Mouse (Mus musculus) mouse embryonic stem cell (cell line): ENCODE measurements around the gene Tulp4.

Experiments used
- in situ Hi-C, 2 experiments: fragments of 300-500 bp; cut with MboI; formaldehyde crosslinking; loops; 1 replicate in 1 of 2; 3 replicates in 1 of 2; pipeline ENCODE4 v1.14.3; 2019 to 2020; ENCODE audit warnings: low sequenced_read_pairs in 2 of 2, low pct_unique_long_range_greater_than_20kb in 1 of 2, mixed read lengths in 1 of 2; ENCODE audit not compliant: unreplicated experiment in 1 of 2

The Tulp4 gene

DNA sequence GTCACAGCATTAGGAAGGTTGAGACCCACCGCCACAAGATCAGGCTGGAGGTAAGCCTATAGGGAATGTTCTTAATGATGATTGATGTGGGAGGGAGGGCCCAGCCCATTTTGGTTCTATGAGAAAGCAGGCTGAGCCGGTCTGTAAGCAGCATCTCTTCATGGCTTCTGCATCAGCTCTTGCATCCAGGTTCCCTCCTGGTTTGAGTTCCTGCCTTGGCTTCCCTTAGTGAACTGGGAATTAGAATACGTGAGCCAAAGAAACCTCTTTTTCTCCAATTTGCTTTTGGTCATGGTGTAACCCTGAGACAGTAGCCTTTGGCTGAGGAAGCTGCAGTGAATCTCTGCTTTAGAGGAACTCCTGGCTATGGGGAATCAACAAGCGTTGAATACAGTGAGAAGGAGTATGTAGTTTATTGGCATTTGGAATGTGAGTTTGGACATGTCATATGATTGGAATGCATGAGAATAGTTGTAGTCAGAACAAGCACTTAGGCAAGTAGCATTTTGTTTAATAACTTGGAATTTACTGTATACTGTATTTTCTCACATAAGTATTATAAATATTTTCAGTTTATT is 11.0 kb downstream of the Tulp4 start:
- in situ Hi-C loops = no loop called here

DNA sequence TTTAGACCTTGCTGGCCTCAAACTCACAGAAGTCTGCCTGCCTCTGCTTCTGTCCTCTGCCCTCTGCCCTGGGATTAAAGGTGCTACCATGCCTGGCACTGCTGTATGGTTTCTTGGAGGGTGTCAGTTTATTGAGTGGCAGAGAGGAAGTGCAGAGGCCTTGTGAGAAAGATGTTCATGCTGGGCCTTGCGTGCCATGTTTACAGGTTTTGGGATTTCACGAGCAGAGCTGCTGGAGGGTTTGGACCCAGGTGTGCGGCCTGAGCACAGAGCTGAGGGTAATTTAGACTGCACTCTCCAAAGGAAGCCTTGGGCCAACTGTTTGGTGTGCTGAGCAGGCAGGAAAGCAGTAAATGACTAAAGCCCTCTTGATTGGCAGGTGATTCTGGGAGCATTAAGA is 11.7 kb downstream of the Tulp4 start:
- in situ Hi-C loops = no loop called here

DNA sequence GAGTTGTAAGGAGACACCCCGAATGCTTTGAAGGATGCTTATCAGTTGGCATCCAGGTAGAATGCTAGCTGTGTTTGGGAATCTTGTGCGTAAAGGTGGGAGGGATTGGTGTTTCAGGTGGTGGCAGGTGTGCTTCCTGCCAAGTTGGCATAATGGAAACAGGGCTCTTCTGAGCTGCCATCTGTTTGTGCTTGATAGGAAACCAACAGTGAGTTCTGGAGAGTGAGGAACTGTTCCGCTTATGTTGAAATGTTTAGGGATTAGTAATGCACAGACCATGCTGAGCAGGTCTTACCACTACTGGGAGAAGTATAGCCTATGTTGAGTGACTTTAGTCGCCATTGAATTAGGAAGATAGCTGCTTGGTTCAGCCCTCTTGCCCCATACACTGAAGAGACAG is 12.6 kb downstream of the Tulp4 start:
- in situ Hi-C loops = no loop called here

DNA sequence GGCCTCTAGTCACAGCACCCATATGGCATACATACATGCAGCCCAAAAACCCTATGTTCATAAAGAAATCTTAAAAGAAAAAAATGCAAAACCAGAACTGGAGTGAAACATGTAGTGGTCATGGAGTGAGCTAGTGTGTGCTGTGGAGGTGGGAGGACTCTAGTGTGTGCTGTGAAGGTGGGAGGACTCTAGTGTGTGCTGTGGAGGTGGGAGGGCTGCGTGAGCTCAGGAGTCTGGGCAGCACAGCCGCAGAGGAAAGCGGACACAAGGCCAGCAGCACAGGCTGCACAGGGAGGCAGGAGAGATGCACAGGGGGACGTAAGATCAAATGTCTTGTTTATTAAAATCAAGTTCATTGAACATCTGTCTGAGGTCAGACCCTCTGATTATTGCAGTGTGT is 17.5 kb downstream of the Tulp4 start:
- in situ Hi-C loops = no loop called here

DNA sequence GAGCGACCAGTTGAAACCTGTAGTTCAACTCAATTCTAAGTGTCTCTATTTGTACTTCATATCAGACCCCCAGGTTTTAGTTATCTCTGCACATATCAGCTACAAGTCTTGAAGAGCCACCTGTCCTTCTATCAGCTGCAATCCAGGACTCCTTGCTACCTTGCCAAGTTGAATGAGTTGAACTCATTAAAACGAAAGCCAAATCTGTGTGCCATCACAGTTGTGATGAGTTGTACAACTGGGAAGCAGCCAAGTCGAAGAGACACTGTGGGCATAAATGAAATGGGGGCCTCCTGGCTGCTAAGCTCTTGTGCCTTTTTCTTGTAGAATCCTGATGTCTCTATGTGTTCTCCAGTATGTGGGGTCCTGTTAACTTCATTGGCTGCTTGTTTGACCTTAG is 19.2 kb downstream of the Tulp4 start:
- in situ Hi-C loops = no loop called here

DNA sequence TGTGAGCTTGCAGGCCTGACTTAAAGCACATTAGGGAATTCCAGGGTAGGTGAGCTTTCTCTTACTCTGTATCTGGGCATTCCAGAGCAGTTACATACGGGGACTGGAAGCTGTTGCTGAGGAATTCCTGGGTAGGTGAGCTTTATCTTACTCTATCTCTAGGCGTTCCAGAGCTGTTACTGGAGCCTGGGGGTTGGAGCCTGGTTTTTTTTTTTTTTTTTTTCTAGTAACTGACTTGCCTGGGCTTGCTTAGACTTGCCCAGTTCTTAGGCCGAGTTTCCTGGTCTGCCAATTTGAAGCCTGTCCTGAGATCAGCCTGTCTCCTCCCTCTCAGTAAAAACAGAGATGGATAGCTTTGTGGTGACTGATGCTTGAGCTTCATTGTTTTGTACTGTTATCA is 21.8 kb downstream of the Tulp4 start:
- in situ Hi-C loops = no loop called here

DNA sequence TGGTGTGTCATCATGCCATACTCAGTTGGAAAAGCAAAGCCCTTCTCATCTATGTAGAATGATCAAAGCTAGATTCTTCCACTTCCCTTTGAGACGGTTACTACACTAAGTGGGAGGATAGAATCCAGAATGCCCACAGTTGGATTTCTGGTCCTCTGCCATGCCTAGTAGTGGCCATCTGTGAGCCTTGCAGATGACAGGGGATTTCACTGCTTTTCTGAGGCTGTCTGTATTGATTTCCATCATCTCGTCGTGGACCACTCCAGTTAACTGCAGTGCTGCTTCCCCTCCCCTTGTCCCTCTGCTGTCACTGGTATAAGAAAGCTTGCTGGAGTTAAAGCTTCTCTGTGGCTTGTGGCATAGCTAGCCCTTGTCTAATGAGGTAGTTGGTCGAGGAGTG is 23.1 kb downstream of the Tulp4 start:
- in situ Hi-C loops = no loop called here

DNA sequence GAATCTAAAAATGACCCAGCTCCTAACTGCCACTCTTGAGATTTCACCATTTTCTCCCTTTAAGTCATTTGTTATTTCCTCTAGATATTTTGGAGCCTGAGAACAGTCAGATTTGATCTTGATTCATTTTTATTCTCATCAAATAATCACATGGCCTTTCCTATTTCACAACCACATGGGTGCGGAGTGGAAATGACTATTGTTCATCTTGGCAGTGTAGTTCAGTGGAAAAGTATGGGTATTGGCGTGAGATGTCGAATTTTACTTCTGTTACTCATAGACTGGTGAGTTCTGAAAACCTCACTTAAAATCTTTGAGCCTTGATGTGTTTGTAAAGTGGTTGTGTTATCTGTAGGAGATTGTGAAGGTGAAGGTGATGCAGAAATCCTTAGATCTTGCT is 24.8 kb downstream of the Tulp4 start:
- in situ Hi-C loops = no loop called here

DNA sequence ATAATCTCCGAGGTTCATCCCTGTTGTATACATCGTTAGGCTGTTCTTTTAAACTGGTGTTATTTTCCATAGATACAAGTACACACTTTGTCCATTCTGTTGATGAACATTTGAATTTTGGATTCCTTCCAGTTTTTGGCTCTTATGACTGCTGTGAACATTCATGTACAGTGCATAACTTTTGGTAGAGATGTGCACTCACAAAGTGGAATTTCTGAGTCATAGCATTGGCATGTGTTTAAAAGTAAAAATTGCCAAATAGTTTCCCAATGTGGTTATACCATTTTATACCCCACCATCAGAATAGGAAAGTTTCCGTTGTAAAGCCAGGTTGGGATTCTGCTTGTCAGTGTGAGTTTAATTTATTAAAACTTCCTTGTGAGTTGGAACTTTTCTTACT is 34.6 kb downstream of the Tulp4 start:
- in situ Hi-C loops = no loop called here

DNA sequence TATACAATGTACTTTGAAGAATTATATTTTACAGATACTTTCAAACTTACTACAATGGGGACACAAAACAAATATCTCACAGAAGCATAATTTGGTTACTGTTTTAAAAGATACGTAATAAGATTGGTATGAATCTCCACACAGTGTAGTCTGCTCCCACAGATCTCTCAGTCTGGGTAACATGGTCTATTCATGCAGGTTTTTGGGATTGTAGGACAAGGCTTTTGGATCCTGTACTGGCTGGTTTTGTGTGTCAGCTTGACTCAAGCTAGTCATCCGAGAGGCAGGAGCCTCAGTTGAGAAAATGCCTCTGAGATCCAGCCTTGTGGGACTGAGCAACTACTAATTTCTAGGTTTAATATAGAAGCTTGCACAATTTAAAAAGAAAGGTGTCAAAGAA is 35.1 kb downstream of the Tulp4 start:
- in situ Hi-C loops = no loop called here

DNA sequence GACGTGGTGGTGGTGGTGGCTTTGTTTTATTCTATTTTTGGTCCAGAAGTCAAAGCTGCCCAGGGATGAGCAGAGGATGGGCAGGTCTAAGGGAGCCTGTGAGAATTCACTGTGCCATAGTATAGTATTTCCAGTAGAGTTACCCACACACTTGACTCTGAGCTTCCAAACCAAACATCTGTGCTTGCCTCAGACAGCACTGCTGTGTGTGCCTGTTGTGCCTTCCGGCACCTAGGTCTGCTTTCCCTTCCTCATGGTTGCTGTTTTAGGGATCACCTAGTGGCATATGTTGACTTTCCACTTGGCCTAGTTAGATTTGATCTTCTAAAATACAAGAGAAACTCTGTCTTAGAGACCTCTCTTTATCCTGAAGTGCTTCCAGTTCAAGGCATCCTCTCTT is 39.0 kb downstream of the Tulp4 start:
- in situ Hi-C loops = no loop called here

DNA sequence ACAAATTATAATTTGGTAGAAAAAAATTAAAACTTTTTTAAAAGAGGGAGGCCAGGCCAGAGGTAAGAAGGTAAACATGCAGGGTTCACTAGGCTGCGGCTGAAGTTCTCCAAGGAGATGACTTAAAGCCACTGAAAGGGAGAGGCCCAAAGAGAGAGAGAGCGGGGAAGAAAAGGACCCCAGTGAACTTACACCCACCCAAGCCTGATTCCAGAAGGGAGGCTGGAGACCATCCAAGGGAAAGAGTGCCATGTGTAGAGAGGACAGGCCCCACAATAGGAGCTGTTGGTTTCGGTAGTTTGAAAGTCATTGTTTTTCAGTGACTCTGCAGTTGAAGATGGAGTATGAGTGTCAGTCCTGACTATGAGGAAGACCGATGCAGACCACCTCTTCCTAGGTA is 46.7 kb downstream of the Tulp4 start:
- in situ Hi-C loops = no loop called here

DNA sequence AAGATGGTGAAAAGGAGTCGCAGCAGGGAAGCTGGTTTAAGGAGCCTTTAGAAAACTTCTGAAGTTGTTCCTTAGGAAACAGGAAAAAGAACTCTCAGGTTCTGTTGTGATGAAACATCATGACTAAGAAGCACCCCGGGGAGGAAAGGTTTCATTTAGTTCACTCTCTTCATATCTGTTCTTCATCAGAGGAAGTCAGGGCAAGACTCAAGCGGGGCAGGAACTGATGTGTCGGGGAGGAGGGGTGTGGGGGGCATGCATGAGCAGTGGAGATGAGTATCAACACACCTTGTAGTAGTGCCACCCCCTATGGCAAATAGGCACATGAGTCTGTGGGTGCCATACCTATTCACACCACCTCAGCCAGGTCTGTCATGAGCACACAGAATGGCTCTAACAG is 47.3 kb downstream of the Tulp4 start:
- in situ Hi-C loops = no loop called here

DNA sequence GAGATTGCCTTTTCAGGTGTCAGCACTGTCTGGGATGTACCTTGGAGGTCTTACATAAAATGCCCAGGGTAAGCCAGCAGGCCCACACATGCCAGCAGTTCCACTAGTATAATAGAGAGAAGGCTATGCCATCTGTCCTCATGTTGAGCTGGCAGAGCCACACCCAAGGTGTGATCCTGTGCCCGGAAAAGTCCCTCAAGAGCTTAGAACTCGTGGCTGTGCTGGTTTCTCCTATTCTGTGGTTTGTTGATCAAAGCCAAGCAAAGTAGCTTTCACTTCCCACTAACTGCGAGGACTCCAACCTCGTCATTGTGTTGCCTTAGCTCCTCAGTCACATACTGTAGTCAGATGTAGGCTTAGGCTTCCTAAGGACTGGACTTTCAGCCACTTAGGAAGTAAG is 48.1 kb downstream of the Tulp4 start:
- in situ Hi-C loops = no loop called here

DNA sequence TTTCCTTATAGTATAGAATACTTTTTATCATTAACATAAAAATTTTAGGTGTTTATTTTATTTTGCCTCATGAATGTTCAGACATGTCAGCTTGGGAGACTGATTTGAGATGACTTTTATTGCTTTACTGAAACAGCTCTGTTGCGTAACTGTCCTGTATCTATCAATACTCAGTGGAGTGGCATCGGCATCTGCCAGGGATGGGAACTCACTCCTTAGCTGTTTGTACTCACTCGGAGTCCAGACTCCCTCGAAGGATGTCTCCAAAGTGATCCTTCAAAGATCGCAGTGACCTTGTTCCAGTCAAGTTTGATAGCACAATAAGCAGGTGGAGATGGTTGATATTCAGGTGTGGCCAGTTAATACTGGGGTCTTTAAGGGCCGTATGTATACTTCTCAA is 54.3 kb downstream of the Tulp4 start:
- in situ Hi-C loops = no loop called here

DNA sequence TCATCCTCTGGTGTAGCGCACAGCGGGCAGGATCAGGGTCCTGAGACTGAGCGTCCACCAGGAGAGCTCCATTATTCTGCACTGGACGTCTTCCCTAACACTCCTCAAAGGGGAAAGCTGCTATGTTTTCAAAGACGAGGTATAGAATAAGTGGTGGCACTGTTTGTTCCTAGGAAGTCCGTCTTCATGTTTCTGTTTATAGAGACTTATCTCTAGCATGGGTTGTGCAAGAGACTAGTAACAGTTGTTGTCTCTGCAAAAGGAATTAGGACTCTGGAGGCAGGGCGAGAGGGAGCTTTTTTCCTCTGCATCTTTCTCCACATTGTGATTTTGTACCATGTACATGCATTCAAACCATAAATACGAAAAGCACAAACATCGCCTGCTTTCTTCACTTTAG is 55.7 kb downstream of the Tulp4 start:
- in situ Hi-C loops = no loop called here

DNA sequence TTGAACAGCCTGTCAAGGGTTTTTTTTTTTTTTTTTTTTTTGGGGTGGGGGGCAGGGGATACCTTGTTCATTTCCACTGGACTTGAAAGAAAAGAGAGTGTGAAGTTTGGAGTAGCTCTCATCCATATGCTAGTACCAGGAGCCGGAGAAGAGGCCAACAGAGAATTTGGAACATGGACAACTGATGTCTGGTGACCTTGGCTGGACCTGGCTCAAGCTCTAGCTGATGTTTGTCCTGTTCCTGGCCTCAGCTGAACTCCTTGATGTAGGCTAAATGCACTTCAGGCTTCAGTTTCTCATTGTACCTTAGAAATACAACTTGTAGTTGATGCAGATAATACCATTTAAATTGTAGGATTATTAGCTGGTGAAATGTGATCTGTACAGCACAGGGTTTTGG is 56.5 kb downstream of the Tulp4 start:
- in situ Hi-C loops = no loop called here

DNA sequence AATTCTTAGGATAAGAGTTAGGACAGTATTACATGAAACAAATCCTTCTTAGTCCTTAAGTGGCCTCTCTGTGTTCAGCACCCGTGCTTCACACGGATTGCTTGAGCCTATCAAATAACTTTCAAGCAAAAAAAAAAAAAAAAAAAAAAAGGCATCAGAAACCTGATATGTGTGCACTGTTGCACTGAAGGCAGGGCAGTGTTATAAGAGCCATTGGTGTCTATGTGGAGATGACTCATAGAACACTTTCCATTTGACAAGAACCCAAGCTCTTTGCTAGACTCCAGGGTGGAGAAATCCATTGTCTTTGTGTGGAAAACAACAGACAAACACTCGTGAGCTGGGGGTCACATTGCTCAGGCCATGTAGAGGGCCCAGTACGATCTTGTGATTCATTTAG is 58.7 kb downstream of the Tulp4 start:
- in situ Hi-C loops = no loop called here

DNA sequence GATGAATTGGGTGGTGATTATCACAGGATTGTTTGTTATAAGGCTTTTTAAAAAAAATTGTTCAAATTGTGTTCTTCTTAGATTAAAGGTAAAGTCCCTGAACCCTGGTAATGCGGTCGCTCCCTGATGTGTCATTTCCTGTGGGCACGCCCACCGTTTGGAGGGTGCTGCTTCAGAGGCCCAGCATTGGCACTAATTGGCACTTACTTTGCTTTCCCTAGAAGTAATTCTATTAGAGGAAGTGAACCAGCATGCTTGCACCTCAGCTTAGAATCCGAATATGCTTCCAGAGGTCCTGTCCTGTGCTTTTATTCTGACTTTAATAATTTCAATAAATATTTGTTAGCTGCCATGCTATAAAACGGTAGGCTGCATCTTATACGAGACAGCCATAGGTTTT is 66.2 kb downstream of the Tulp4 start:
- in situ Hi-C loops = no loop called here

DNA sequence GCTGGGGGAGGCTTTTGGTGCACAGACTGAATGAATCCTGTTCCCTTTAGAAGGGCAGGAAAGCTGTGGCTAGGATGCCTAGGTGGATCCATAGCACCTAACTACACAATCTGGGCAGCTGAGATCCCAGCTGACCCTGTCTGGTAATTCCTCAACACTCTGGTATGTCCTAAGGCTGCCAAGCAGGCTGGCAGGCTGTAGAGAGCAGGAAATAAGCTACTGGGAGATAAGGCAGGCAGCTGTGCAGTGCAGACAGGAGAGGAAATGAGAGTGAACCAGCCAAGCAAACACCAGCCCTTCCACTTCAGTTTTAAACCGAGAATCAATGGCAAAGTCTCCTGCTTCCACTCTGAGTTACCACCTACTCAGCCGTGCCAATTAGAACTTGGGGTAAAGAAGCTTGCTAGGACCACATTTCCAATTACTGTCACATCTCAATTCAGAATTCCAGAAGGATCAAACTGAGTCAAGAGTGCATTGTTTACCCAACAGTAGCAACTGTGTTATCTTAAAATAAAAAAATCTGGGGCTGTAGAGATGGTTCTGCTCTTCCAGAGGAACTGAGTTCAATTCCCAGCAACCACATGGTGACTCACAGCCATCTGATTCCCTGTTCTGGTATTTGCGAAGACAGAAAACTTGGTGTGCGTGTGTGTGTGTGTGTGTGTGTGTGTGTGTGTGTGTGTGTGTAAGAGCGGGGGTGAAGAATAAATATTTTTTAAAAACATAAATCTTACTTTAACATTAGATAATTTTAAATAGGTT is 66.9 kb downstream of the Tulp4 start:
- in situ Hi-C loops = no loop called here

DNA sequence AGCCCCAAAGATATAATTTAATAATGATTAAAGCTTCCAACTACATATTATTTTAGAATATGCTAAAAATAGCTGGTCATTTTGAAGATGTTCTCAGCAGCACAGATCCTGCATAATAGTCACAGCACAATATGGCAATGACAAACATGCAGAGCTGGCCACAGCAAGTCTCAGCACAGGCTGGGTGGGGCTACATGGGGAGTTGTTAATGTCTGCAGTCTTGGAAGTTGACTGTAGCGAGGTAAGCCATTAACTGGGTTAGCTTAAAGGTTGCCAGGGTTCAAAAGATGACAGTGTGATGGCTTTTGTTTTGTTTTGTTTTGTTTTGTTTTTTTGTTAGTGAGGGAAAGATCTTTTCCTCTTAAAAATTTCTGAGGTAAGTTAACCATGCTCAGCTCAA is 68.3 kb downstream of the Tulp4 start:
- in situ Hi-C loops = no loop called here
